Mouse (Mus musculus): ENCODE data around the gene Klf12.

Klf12 gene

DNA sequence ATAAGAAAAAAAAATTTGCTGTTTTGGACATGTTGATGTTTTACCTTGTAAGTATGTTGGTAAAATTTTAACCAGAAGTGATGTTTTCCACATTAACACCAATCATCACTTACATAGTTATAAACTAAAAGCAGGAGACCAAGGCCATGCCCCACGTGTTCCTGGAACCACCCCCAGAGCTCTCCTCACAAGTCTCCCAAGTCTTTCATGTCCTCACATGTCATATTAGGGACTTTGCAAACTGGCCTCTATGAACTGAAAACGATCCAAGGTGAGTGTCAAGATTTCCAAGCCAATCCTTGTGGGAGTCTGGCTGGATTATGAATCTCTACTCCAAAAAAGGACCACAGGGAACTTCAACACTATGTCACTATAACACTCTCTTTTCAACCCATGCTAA is 231.6 kb downstream of the Klf12 start:
- DNase-seq (ENCODE audit: low spot score in 2 of 2) = no peak

DNA sequence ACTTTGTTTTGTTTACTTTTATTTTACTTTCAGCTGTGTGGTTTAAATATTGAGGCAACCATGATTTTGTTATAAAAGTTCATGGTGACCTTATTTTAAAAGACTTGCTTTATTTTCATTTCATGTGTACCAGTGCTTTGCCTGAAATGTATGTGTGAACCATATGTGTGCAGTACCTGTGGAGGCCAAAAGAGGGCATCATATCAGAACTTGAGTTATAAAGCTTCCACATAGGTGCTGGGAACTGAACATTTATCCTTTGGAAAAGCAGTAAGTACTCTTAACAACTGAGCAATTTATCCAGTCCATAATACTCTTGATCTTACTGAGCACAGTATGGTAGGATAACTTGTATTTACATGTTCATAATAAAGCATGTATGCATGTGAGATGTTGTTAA is 239.0 kb downstream of the Klf12 start:
- DNase-seq (ENCODE audit: low spot score in 2 of 2) = no peak

DNA sequence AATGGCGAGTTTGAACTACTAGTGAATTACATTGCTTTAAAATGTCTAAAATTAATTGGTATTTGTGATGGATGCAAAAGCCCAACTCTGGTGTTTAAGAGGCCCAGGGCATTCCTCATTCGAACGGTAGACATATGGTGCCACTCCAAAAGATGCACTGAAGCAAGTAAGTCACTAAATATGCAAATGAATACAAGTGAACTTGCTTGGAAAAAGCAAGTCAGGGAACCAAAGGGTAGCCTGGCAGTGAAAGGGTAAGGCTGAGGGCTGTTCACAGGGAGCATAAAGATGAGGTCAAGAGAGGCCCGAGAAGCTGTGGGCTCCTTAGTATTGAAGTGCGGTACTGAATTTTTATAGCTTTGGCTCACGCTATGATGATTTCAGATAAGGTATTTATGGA is 242.7 kb downstream of the Klf12 start:
- DNase-seq (ENCODE audit: low spot score in 2 of 2) = no peak

DNA sequence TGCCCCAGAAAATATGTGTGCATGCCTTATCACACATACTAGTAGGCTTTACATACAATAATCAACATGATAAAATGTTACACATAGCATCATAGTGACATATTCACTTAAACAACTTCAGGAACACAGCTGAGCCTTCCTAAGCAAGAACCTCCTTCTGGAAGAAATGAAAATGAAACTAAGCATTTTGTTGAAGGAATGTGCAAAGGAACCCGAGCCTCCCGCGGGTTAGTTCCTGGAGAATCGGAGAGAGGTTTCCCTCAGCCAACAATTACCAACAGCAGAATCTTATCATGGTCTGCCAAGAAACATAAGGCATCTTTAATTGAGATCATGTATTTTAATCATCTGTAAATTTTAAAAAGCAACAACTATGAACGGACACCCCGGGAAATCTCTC is 257.8 kb downstream of the Klf12 start:
- no peak for DNase-seq (ENCODE audit: low spot score in 2 of 2)

DNA sequence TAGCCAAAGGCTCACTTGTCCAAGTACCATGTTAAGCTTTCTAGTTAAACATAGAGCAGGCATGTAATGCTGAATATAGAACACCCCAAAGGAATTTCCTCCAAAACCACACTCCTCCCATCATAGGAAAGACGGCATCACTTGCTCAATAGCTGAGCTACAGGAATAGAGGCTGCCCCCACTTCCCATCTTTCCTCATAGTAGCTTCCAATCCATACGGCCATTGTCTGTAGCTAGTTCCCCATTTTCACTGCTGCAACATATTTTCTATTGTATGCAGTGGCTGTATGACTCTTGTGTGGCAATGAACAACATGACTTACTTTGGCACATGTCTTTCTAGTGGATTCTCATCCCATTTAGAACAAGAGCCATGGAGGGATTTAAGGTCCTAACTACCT is 267.3 kb downstream of the Klf12 start:
- DNase-seq (ENCODE audit: low spot score in 2 of 2) = no peak

DNA sequence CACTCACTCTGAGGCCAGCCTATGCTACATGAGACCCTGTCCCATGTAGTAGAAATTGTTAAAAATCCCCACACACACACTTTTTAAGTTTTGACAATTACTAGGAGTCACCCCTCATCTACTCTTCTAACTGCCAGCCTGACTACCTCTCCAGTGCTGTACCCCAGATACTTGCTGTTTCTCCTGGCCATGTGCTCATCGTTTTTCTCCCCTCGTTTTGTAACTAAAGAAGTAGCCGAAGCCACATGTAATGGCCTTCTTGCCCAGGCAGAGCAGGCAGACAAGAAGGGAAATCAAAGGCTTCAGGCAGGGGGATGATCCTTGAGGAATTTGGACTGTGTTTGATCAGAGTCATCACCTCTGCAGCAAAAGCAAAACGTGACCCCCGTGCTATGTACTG is 274.0 kb downstream of the Klf12 start:
- no peak for DNase-seq (ENCODE audit: low spot score in 2 of 2)

DNA sequence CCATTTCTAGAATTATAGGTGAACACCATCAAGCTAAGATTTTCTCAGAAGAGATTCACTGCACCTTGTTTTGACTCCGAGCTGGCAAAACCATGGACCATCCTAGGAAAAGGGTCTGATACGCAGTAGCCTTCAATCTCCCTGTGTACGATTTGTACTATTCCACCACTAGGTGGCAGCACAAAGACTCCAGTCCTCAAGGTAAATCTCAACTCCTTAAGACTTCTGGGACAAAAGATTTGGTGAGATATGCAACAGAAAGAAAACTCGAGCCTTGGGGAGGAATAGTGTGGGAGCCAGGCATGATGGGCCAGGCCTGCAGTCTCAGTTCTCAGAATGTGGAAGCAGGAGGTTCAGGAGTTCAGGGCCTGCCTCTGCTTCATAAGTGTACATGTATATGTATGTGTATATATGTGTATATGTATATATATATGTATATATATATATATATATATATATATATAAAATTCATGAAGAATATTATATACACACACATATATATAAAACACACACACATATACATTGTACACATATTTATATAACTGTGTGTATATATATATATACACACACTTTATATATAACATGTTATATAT is 274.6 kb downstream of the Klf12 start:
- no peak for DNase-seq (ENCODE audit: low spot score in 2 of 2)

DNA sequence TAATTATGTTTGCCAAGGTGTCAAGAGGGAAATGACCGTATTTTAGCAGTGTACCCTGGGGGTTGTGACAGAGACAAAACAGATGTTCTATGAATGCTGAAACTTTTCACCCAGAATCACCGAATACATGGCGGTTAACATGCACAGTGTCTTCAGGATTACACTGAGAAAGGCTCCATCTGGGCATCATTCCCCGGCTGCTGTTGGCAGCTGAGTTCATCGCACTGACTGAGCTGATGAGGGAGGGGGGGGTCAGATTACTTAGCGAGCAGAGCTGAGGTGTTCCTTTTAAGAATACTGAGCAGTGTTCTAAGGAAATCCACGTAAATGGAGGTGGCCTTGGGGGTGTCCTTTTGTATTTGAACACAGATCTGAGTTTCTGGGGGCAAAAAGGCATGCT is 301.0 kb downstream of the Klf12 start:
- no peak for DNase-seq (ENCODE audit: low spot score in 2 of 2)

DNA sequence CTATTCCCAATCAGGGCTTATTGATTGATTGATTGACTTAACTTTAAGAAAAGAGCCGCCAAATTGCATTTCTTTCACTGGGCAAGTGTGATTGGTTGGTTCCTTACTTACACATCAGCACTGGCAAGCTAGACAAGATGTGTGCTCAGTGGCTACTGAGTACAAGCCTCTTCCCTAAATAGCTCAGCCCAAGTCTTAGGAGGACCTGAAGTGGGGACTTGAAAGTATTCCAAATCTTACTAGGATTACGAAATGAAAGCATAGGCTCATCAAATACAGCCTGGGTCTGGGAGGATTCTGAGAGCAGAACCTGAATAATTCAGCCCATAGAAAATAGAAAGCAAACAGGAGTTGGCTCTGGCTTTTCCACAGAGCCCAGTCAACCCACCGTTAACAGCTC is 303.3 kb downstream of the Klf12 start:
- no peak for DNase-seq (ENCODE audit: low spot score in 2 of 2)

DNA sequence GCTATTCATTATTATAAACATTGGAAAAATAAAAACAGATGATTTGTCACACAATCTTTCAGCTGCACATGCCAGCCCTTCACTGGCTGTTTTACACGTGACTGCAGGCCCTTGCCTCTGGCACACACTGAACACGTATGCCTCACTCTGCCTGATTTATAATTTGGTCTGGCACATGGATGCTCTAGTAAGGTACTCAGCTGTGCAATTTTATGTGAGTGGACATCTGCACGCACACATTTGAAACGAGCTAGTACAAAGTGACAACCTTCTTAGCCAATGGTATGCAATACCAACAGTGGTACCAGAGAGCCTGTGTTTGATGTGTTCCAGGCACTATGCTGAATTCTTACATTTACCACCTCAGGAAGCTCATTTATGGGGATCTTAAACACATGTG is 316.6 kb downstream of the Klf12 start:
- DNase-seq (ENCODE audit: low spot score in 2 of 2) = no peak

DNA sequence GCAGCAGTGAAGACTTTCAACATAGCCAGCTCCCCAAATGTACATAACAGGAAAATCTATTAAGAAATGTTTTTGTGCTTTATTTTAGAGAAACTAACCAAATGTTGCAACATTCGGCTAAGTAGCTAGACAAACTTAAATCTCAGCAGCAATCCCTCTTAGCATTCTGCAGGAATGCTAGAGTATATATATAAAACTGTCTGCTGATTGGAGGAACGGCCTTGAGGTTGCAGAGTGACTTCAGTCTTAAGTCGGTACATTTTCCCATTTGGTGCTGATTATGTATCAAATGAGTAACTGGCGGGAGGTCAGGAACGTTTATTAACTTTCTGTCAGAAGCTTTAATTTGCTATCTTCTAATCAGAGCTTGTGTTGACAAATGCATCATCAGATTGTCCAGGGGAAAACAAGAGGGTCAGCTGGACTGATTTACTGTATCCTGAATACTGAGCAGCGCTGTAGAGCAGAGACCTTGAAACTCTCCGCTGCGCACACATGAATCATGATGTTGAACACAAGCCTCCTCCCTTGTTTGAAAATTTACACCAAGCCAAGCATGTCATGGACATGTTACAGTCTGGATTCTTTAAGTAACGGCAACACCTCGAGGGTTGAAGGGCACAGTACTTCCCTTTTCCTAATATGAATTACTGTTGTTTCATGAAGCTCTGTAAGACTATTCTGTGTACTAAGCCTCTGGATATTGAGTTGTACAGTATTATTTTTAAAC is 323.8 kb downstream of the Klf12 start:
- DNase-seq (ENCODE audit: low spot score in 2 of 2) = no peak

DNA sequence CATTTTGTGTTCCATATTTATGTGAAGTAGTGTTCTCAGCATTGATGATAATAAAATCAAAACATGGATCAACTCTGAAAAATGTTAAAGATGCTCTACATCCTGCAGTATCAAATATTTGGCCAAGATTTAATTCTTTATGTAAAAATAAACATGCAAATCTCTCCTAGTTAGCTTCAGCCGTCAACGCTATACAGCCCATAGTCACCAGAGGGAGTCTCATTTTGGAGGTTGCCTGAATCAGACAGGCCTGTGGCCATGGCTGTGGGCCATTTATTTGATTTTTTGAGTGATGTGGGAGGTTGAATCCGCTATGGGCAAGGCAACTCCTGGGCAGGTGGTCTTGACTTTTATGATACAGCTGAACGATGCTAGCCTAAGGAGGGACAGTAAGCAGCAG is 329.3 kb downstream of the Klf12 start:
- no peak for DNase-seq (ENCODE audit: low spot score in 2 of 2)

DNA sequence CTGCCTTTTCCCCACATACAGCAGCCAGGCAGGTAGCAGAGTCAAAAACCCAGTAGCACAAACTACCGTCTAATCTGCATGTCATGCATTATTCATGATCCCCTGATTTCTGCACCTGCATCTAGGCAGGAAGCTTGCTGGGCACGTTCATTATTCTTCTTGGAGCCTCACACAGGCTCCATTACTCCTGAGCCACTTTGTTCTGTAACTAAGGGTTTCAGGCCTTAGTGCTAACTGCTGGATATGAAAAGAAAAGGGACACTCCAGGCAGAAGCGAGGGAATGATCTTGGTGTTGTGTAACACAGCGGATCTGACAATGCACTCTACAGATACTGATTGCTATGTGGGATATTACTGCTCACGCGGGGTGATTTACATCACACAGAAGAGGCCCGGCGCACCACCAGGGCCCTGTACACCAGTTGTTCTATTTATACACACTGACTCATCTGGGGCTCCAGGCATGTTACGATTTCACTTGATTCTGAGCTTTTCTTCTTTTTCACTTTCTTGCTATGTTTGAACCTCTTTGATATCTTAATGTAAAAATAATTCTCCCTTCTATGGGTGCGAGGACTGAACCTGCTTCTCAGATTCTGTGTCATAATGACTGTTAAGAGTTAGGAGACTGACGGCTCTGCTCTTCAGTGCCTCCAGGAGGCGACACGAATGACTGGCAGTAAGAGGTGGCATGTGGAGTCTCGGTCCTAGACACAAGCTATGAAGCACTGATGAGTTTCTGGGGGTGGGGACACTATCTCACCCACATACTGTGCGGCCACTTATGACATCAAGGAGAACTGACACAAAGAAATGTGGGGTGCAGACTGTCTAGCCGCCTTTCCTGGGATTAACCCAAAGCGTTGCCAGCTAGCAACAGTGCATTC is 340.0 kb downstream of the Klf12 start:
- DNase-seq (ENCODE audit: low spot score in 2 of 2) = no peak

DNA sequence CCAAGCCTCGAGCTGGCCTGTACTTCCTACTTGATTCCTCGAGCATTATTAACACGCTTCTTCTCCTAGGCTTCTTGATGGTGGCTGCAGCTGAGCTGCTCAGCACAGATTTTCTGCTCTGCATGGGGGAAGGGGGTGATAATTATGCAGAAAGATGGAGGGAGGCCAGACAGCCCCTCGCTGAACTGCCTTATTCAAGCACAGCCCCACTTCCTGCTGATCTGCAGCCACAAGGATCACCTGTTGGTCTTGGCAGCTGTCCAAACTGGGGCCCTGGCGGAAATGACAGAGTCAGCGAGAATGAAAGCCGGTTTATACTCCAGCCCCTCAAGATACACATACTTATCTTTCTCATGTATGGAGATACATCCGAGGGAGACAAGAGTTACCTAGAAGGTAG is 341.3 kb downstream of the Klf12 start:
- DNase-seq (ENCODE audit: low spot score in 2 of 2) = peak in 1 of 2 experiments; percentile 1

DNA sequence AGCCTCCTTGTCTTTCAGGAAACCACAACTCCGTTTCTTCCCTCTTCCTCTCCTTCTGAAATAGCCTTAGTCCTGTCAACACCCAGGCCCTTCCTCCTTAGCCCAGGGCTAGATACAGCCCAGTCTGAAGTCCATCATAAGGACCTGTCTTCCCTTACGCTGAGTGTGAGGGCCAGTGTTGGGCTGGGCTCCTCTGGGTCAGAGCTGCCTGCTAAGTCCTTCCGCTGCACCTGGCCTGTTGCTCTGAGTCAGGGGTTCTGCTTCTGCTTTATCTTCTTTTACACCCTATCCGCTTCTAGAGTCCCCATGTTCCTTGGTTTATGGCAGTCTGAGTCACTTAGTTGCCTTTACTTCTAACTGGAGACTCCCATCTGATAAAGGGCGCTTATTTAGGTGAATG is 351.0 kb downstream of the Klf12 start:
- no peak for DNase-seq (ENCODE audit: low spot score in 2 of 2)

DNA sequence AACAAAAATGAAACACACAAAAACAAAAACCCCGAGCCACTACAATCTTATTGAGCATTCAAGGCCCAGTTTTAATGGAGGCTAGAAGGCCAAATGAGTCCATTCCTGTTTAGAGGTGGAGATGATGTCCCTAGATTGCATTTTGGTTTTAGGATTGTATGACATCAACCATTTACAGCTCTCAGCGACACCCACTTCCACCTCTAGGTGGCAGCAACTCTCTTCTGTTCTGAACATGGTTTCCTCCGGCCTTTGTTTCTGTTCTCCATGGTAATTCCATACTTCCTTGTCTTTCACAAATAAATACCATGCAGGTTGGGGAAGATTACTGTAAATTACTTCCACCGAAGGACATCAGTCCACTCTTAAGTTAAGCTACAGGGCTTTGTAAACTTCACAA is 352.6 kb downstream of the Klf12 start:
- DNase-seq (ENCODE audit: low spot score in 2 of 2) = peak in 1 of 2 experiments; percentile 7

DNA sequence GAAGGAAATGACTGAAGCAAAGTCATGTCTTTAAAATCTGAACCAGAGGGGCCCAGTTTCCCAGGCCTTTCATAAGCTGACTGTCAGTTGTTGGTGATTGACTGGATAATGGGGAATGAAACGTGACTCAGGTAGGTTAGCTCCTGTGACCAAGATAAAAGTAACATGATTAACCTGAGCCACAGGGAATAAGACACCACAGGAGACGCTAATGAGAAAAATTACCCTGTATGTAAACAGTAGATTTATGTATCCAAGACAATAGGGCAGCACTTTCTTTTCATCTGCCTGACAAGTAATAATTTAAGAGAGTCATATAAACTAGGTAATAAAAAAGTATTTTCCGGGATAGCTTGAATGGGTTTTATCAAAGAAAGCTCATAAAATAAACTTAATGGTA is 372.6 kb downstream of the Klf12 start:
- DNase-seq (ENCODE audit: low spot score in 2 of 2) = no peak

DNA sequence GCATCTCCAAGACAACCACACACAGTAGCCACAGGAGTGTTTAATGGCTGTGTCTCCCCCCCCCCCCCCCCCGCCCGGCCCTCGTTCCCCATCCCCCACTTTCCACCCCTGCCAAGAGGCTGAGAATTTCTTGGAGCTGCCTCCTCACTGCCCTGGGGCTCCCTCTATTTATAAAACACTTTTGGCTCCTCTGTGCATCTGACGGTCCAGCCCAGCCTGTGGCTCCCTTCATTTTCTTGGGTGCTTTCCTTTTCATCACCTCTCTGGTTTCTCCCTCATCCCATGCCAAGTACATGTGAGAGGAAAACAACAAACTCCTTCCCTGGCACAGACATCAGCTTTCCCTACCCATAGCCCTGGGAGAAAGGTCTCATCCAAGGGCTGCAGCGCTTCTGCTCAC is 373.6 kb downstream of the Klf12 start:
- DNase-seq (ENCODE audit: low spot score in 2 of 2) = no peak

DNA sequence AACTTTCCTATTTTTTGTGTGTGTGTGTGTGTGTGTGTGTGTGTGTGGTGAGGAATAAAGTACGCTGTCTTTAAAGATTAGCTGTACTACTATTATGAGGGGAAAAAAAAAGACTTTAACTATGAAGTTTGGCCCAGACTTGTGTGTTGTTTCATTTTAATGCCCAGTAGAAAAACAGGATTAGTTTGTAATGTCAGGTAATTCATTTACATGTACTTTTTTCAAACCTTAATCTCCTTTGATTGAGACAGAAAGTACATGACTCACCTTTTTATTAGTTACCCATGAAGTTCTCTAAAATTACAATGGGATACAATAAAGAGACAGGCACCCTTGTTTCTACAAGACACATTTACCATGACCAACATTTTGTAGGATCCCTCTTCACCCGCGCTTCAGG is 383.6 kb downstream of the Klf12 start:
- no peak for DNase-seq (ENCODE audit: low spot score in 2 of 2)

DNA sequence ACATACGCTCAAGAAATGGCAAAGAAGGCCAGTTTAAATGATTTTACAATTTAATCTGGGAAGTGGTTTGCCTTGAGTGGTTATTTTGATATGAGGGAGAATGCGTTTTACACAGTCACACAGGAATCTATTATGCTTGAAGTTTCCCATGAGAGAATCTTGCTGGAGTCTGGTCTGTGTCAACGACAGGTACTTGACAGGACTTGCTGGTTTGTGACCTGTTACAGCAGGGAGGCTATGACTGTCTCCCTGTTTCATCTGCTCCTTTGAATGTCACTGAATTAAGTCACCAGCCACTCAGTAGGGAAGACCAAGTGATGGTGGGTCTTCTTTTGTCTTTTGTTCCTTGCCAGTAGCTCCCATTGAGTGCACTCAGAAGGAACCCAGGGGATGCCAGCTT is 385.6 kb downstream of the Klf12 start:
- no peak for DNase-seq (ENCODE audit: low spot score in 2 of 2)

DNA sequence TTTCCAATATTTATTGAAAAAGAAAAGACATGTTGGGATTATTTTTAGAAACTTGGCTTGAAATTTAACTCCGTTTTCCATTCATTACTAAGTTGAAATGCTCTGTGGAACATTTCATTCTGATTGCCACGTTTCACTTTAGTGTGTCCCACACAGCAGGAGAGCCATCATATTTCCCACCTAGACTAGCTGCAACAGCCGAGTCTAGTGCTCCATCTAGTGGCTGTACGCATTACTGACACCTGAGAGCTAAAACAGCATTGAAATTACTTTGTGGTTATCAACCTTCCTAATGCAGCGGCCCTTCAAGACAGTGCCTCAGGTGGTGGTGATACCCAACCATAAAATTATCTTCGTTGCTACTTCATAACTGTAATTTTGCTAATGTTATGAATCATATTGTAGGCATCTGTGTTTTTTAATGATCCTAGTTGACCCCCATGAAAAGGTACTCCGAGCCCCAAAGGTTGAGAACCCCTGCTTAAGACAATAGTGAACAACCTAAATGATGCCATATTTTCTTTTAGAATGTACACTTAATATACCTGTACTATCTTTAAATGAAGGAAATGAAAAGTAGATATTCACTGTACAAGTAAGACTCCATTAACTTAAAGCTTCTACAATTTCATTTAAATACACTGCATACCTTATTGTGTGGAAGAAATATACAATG is 389.6 kb downstream of the Klf12 start:
- DNase-seq (ENCODE audit: low spot score in 2 of 2) = peak in 1 of 2 experiments; percentile 10

DNA sequence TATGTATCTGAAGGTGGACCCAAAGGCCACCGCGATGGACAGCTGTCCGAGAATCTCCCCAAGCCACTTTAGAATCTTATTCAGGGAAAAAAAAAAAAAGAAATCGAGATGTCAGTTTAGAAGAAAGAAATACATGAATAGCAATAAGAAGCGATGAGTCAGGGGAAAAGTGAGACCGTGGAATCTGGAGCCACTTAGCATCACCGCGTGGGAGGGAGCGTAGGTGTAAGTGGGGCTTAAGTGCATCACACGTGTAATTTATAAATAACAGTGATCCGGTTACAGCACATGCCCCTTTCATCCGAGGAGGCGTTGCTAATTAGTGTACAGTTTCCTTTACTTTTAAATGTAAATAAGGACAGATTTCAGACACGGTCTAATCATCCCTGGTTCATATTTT is 390.4 kb downstream of the Klf12 start:
- DNase-seq (ENCODE audit: low spot score in 2 of 2) = no peak

All from spleen, postnatal 14 days (tissue).